Mouse (Mus musculus): ENCODE data around the gene Gm10283. TPM values are rescaled to one million over a fixed set of nuclear protein-coding genes. Genes with fewer than 3 reads are reported as not detected.

The Gm10283 gene
- polyA plus RNA-seq, 1 experiment from 2014 or later: not detected

GRCm38 (mm10) chr8:60466686-60467335 lies 36.2 kb downstream of the Gm10283 start:
- Histone ChIP-seq H3K27ac (ENCODE audit: low read depth, low read length) (no peak overlapping the region), H3K36me3 (ENCODE audit: control insufficient read depth, insufficient read depth, low read length) (no peaks in the 10 kb centered on the region), H3K9me3 (replicated peaks; ENCODE audit: control insufficient read depth, low read length) (no peaks in the 10 kb centered on the region), H3K27me3 (ENCODE audit: control insufficient read depth, insufficient read depth, low read length) (no peaks in the 10 kb centered on the region), H3K4me3 (ENCODE audit: low read depth, low read length) (no peak overlapping the region), H3K4me2 (no peak overlapping the region), H3K9ac (ENCODE audit: low read depth, low read length) (no peak overlapping the region), H3K4me1 (ENCODE audit: control insufficient read depth, insufficient read depth, low read length) (no peaks in the 10 kb centered on the region)
- 36% methylated on average over 15 of the region's 15 CpGs for WGBS (ENCODE audit: insufficient replicate concordance)
- ATAC-seq (replicated peaks; ENCODE audit: insufficient number of reproducible peaks, low FRiP score, low TSS enrichment): no peak

- Histone ChIP-seq H3K9me3 (replicated peaks; ENCODE audit: control insufficient read depth, low read length) (no peaks in the 10 kb centered on the region), H3K27ac (ENCODE audit: low read depth, low read length) (no peak overlapping the region), H3K27me3 (ENCODE audit: control insufficient read depth, insufficient read depth, low read length) (no peaks in the 10 kb centered on the region), H3K9ac (ENCODE audit: low read depth, low read length) (no peak overlapping the region), H3K36me3 (ENCODE audit: control insufficient read depth, insufficient read depth, low read length) (no peaks in the 10 kb centered on the region), H3K4me2 (no peak overlapping the region), H3K4me3 (ENCODE audit: low read depth, low read length) (no peak overlapping the region), H3K4me1 (ENCODE audit: control insufficient read depth, insufficient read depth, low read length) (no peaks in the 10 kb centered on the region)
- ATAC-seq (replicated peaks; ENCODE audit: insufficient number of reproducible peaks, low FRiP score, low TSS enrichment): no peak
- 62% methylated on average over 2 of the region's 2 CpGs for WGBS (ENCODE audit: insufficient replicate concordance)
Measured at GRCm38 (mm10) chr8:60449296-60449695, 53.7 kb downstream of the Gm10283 start.

- WGBS (ENCODE audit: insufficient replicate concordance): 75% methylated on average over 6 of the region's 6 CpGs
Measured at GRCm38 (mm10) chr8:60444989-60445388, 58.0 kb downstream of the Gm10283 start.

GRCm38 (mm10) chr8:60438557-60438956 lies 64.4 kb downstream of the Gm10283 start:
- H3K9ac ChIP-seq (ENCODE audit: low read depth, low read length): no peak overlapping the region
- H3K9me3 ChIP-seq (replicated peaks; ENCODE audit: control insufficient read depth, low read length): no peaks in the 10 kb centered on the region
- ATAC-seq (replicated peaks; ENCODE audit: insufficient number of reproducible peaks, low FRiP score, low TSS enrichment): no peak
- no peaks in the 10 kb centered on the region for H3K4me1 ChIP-seq (ENCODE audit: control insufficient read depth, insufficient read depth, low read length)
- H3K27ac ChIP-seq (ENCODE audit: low read depth, low read length): no peak overlapping the region
- H3K27me3 ChIP-seq (ENCODE audit: control insufficient read depth, insufficient read depth, low read length): no peaks in the 10 kb centered on the region
- 62% methylated on average over 3 of the region's 3 CpGs for WGBS (ENCODE audit: insufficient replicate concordance)
- no peak overlapping the region for H3K4me2 ChIP-seq
- no peak overlapping the region for H3K4me3 ChIP-seq (ENCODE audit: low read depth, low read length)
- no peaks in the 10 kb centered on the region for H3K36me3 ChIP-seq (ENCODE audit: control insufficient read depth, insufficient read depth, low read length)

More at GRCm38 (mm10) chr8:60444989-60445388, 58.0 kb downstream of the Gm10283 start:
- no peaks in the 10 kb centered on the region for H3K4me1 ChIP-seq (ENCODE audit: control insufficient read depth, insufficient read depth, low read length)
- H3K27ac ChIP-seq (ENCODE audit: low read depth, low read length): no peak overlapping the region
- no peak overlapping the region for H3K9ac ChIP-seq (ENCODE audit: low read depth, low read length)
- no peak for ATAC-seq (replicated peaks; ENCODE audit: insufficient number of reproducible peaks, low FRiP score, low TSS enrichment)
- no peaks in the 10 kb centered on the region for H3K36me3 ChIP-seq (ENCODE audit: control insufficient read depth, insufficient read depth, low read length)
- H3K9me3 ChIP-seq (replicated peaks; ENCODE audit: control insufficient read depth, low read length): no peaks in the 10 kb centered on the region
- H3K4me3 ChIP-seq (ENCODE audit: low read depth, low read length): no peak overlapping the region
- no peak overlapping the region for H3K4me2 ChIP-seq
- H3K27me3 ChIP-seq (ENCODE audit: control insufficient read depth, insufficient read depth, low read length): no peaks in the 10 kb centered on the region

- no peaks in the 10 kb centered on the region for H3K27me3 ChIP-seq (ENCODE audit: control insufficient read depth, insufficient read depth, low read length)
- WGBS (ENCODE audit: insufficient replicate concordance): 84% methylated on average over 3 of the region's 3 CpGs
- H3K4me2 ChIP-seq: no peak overlapping the region
- ATAC-seq (replicated peaks; ENCODE audit: insufficient number of reproducible peaks, low FRiP score, low TSS enrichment): no peak
- H3K27ac ChIP-seq (ENCODE audit: low read depth, low read length): no peak overlapping the region
- H3K36me3 ChIP-seq (ENCODE audit: control insufficient read depth, insufficient read depth, low read length): no peaks in the 10 kb centered on the region
- H3K9ac ChIP-seq (ENCODE audit: low read depth, low read length): no peak overlapping the region
- no peaks in the 10 kb centered on the region for H3K9me3 ChIP-seq (replicated peaks; ENCODE audit: control insufficient read depth, low read length)
- H3K4me1 ChIP-seq (ENCODE audit: control insufficient read depth, insufficient read depth, low read length): no peaks in the 10 kb centered on the region
- H3K4me3 ChIP-seq (ENCODE audit: low read depth, low read length): no peak overlapping the region
Measured at GRCm38 (mm10) chr8:60436872-60437271, 66.1 kb downstream of the Gm10283 start.

GRCm38 (mm10) chr8:60432649-60433048 lies 70.3 kb downstream of the Gm10283 start:
- ATAC-seq (replicated peaks; ENCODE audit: insufficient number of reproducible peaks, low FRiP score, low TSS enrichment): no peak
- no peaks in the 10 kb centered on the region for H3K27me3 ChIP-seq (ENCODE audit: control insufficient read depth, insufficient read depth, low read length)
- H3K4me3 ChIP-seq (ENCODE audit: low read depth, low read length): no peak overlapping the region
- H3K36me3 ChIP-seq (ENCODE audit: control insufficient read depth, insufficient read depth, low read length): no peaks in the 10 kb centered on the region
- no peak overlapping the region for H3K9ac ChIP-seq (ENCODE audit: low read depth, low read length)
- WGBS (ENCODE audit: insufficient replicate concordance): 90% methylated on average over 5 of the region's 5 CpGs
- 0 out of 2 replicates have a peak, but pooled peaks cover 2% of the 10 kb centered on the region for H3K9me3 ChIP-seq (replicated peaks; ENCODE audit: control insufficient read depth, low read length)
- no peak overlapping the region for H3K27ac ChIP-seq (ENCODE audit: low read depth, low read length)
- no peaks in the 10 kb centered on the region for H3K4me1 ChIP-seq (ENCODE audit: control insufficient read depth, insufficient read depth, low read length)
- H3K4me2 ChIP-seq: no peak overlapping the region

GRCm38 (mm10) chr8:60406358-60406757 lies 96.6 kb downstream of the Gm10283 start:
- WGBS (ENCODE audit: insufficient replicate concordance): 65% methylated on average over 8 of the region's 8 CpGs
- no peaks in the 10 kb centered on the region for H3K36me3 ChIP-seq (ENCODE audit: control insufficient read depth, insufficient read depth, low read length)
- H3K4me2 ChIP-seq: no peak overlapping the region
- no peak overlapping the region for H3K9ac ChIP-seq (ENCODE audit: low read depth, low read length)
- no peaks in the 10 kb centered on the region; the same call in 1 of the 2 replicates for H3K4me1 ChIP-seq (ENCODE audit: control insufficient read depth, insufficient read depth, low read length)
- no peaks in the 10 kb centered on the region for H3K27me3 ChIP-seq (ENCODE audit: control insufficient read depth, insufficient read depth, low read length)
- no peaks in the 10 kb centered on the region for H3K9me3 ChIP-seq (replicated peaks; ENCODE audit: control insufficient read depth, low read length)
- no peak overlapping the region for H3K27ac ChIP-seq (ENCODE audit: low read depth, low read length)
- ATAC-seq (replicated peaks; ENCODE audit: insufficient number of reproducible peaks, low FRiP score, low TSS enrichment): no peak
- H3K4me3 ChIP-seq (ENCODE audit: low read depth, low read length): no peak overlapping the region

DNA sequence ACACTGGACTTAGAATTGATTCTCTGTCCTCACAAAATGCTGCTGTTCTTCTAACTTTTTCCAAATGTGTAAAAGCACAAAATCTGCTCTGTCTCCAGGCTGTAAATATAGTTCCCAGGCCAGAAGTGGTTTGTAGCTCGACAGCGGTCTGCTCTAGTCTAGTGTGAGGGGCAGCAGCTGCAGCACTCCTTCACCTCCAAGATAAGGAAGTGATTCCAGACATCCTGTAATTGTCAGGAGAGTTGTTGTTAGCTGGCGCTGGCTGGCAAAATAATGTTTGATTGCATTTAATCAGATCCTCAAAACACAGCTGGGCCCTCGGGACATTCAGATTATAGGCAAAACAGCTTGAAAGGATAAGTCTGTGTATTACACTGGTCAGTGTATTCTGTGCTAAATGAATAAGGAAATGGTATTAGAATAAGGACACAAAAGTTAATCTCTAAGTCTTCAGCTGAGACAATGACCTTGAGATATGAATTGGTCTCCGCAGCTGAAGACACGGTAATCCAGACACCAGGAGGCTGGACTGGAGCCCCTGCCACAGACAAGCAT lies 97.9 kb downstream of the Gm10283 start:
- Histone ChIP-seq H3K4me2 (no peak overlapping the region), H3K9me3 (replicated peaks; ENCODE audit: control insufficient read depth, low read length) (no peaks in the 10 kb centered on the region), H3K9ac (ENCODE audit: low read depth, low read length) (no peak overlapping the region), H3K27me3 (ENCODE audit: control insufficient read depth, insufficient read depth, low read length) (no peaks in the 10 kb centered on the region), H3K4me1 (ENCODE audit: control insufficient read depth, insufficient read depth, low read length) (no peaks in the 10 kb centered on the region; the same call in 1 of the 2 replicates), H3K27ac (ENCODE audit: low read depth, low read length) (no peak overlapping the region), H3K36me3 (ENCODE audit: control insufficient read depth, insufficient read depth, low read length) (no peaks in the 10 kb centered on the region), H3K4me3 (ENCODE audit: low read depth, low read length) (no peak overlapping the region)
- ATAC-seq (replicated peaks; ENCODE audit: insufficient number of reproducible peaks, low FRiP score, low TSS enrichment): peak; percentile 65; the same call in 1 of the 2 replicates
- WGBS (ENCODE audit: insufficient replicate concordance): 17% methylated on average over 6 of the region's 6 CpGs

DNA sequence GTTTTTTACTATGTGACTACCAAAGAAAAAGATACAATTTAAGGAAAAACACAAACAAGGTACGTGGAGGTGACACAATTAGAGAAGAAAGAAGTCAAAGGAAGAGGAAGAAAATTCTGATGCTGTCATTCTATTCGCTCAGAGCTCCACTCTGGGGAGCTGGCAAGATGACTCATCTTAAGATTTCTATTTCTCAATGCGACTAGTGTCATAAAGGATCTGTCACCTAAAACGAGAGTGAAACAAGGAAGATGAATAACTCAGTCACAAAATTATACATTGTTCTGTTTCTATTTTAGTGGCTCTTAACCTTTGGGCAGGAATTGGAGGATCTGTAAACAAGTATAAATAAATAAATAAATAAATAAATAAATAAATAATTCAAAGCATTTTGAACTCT lies 109.3 kb downstream of the Gm10283 start:
- Histone ChIP-seq H3K9me3 (replicated peaks; ENCODE audit: control insufficient read depth, low read length) (no peaks in the 10 kb centered on the region), H3K9ac (ENCODE audit: low read depth, low read length) (no peak overlapping the region), H3K36me3 (ENCODE audit: control insufficient read depth, insufficient read depth, low read length) (no peaks in the 10 kb centered on the region), H3K4me2 (no peak overlapping the region), H3K4me1 (ENCODE audit: control insufficient read depth, insufficient read depth, low read length) (no peaks in the 10 kb centered on the region), H3K27ac (ENCODE audit: low read depth, low read length) (no peak overlapping the region), H3K4me3 (ENCODE audit: low read depth, low read length) (no peak overlapping the region), H3K27me3 (ENCODE audit: control insufficient read depth, insufficient read depth, low read length) (no peaks in the 10 kb centered on the region)
- ATAC-seq (replicated peaks; ENCODE audit: insufficient number of reproducible peaks, low FRiP score, low TSS enrichment): no peak
- 73% methylated on average over 4 of the region's 4 CpGs for WGBS (ENCODE audit: insufficient replicate concordance)

Measured in heart, embryonic 11.5 days (tissue).